Mouse (Mus musculus) adrenal gland, adult 2 months (tissue): Measurements from ENCODE around the gene Btbd19. TPM values are rescaled to one million over a fixed set of nuclear protein-coding genes. Genes with fewer than 3 reads are reported as not detected.

ENCODE experiments used
- DNase-seq: peaks from one replicate; pipeline ENCODE4 v3.0.0; 2021
- polyA plus RNA-seq: library from polyadenylated mRNA; depleted of rRNA; stranded (reverse); fragments of >200 nt; gene quantifications from 2 replicates; pipeline ENCODE4 v1.2.3, GENCODE M21; 2012
- total RNA-seq, 2 experiments: library from RNA; stranded (reverse); gene quantifications; 2 replicates each; pipeline ENCODE4 v1.2.3; 2021

Gene Btbd19
- total and polyA plus RNA-seq, 3 experiments: 6.0 to 9.7 (median 8.0) TPM

- DNase-seq: no peak
These were observed 12.3 kb downstream of the Btbd19 start for GRCm38 (mm10) chr4:117113237-117113636.

- no peak for DNase-seq
These were observed 14.5 kb downstream of the Btbd19 start for GRCm38 (mm10) chr4:117110985-117111384.

GRCm38 (mm10) chr4:117110249-117110648, 15.3 kb downstream of the Btbd19 start:
- no peak for DNase-seq

GRCm38 (mm10) chr4:117109330-117109729, 16.2 kb downstream of the Btbd19 start:
- no peak for DNase-seq

GRCm38 (mm10) chr4:117108524-117108849, 17.0 kb downstream of the Btbd19 start:
- DNase-seq: no peak

- DNase-seq: no peak
These were observed 17.6 kb downstream of the Btbd19 start for GRCm38 (mm10) chr4:117107813-117108523.

- peak; percentile 42 for DNase-seq
These were observed 20.4 kb downstream of the Btbd19 start for GRCm38 (mm10) chr4:117105127-117105526.

GRCm38 (mm10) chr4:117104672-117105071, 20.9 kb downstream of the Btbd19 start:
- no peak for DNase-seq

- DNase-seq: no peak
These were observed 24.3 kb downstream of the Btbd19 start for GRCm38 (mm10) chr4:117101218-117101617.

GRCm38 (mm10) chr4:117100036-117100435, 25.5 kb downstream of the Btbd19 start:
- no peak for DNase-seq

- DNase-seq: no peak
These were observed 26.8 kb downstream of the Btbd19 start for GRCm38 (mm10) chr4:117098764-117099036.

- peak; percentile 40 for DNase-seq
These were observed 27.4 kb downstream of the Btbd19 start for GRCm38 (mm10) chr4:117097969-117098763.

- DNase-seq: peak; percentile 43
These were observed 28.9 kb downstream of the Btbd19 start for GRCm38 (mm10) chr4:117096666-117097065.

GRCm38 (mm10) chr4:117095551-117096452, 29.7 kb downstream of the Btbd19 start, which contains the start of gene Ptch2:
Gene Ptch2 (plus strand): TSS chr4:117096075.
- DNase-seq: peak; percentile 81

- peak; percentile 53 for DNase-seq
These were observed 30.7 kb downstream of the Btbd19 start for GRCm38 (mm10) chr4:117094626-117095361.

- DNase-seq: no peak
These were observed 34.9 kb downstream of the Btbd19 start for GRCm38 (mm10) chr4:117090586-117090985.

- peak; percentile 52 for DNase-seq
These were observed 37.4 kb downstream of the Btbd19 start for GRCm38 (mm10) chr4:117087948-117088640.

GRCm38 (mm10) chr4:117071183-117071582, 54.3 kb downstream of the Btbd19 start:
- no peak for DNase-seq

GRCm38 (mm10) chr4:117070624-117071023, 54.9 kb downstream of the Btbd19 start:
- no peak for DNase-seq

GRCm38 (mm10) chr4:117069647-117070046, 55.9 kb downstream of the Btbd19 start:
- DNase-seq: no peak
